Mouse (Mus musculus) ovary, postnatal 10 days (tissue): Measurements from ENCODE around the gene Aifm2.
A peak's percentile ranks its signal among the peaks of the same experiment; 100 is the strongest.

Experiments
- DNase-seq: peaks from one replicate; pipeline ENCODE4 v3.0.0; 2022; ENCODE audit warnings: low spot score

Aifm2 gene

DNA sequence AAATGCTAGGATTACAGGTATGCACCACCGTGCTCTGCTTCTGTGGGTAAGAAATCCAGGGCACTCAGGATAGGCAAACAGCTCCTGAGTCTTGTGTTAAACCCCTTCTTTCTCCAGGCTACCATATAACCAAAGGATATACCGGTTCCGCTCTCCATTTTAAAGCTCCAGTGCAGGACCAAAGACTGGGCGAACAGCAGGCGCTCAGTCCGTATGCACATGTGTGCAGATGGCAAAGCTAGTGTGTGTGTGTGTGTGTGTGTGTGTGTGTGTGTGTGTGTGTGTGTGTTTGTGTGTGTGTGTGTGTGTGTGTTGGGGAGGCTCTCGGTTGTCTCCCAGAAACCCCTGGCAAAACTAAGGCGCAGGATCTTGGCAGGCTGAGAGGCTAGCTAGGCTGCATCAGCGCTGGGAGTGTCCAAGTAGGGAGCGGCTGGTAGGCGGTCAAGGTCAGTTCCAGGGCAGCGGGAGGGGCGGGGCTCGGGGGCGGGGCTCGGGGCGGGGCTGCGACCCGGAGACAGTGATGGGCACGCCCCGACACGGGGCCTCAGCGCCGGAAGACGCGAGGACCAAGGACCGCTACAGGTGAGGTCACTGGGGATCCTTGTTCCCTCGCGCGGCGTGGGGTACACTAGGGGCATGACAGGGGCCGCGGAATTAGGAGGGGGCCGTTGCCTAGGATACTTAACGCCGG, at the start of gene Aifm2:
Aifm2 (plus strand) TSS at position 493 of the 691 bp plus-strand sequence.
- DNase-seq: peak; percentile 11

GRCm38 (mm10) chr10:61665651-61666050, 49.4 kb upstream of the Aifm2 start:
- no peak for DNase-seq

GRCm38 (mm10) chr10:61669289-61669688, 45.8 kb upstream of the Aifm2 start:
- no peak for DNase-seq

DNA sequence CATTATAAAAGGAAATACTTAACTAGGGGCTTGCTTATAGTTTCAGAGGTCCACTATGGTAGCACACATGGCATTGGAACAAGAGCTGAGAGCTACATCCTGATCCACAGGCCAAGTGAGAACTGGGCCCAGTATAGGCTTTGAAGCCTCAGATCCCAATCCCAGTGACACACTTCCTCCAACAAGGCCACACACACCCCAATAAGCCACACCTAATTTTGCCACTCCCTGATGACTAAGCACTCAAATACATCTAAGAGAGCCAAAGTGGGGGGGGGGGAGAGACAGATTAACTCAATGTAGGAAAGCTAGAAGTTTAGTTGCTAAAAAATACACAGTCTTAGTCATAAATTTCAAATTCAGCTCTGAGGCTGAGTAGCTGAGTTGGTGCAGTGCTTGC, 45.2 kb upstream of the Aifm2 start:
- no peak for DNase-seq

GRCm38 (mm10) chr10:61670758-61671157, 44.3 kb upstream of the Aifm2 start:
- no peak for DNase-seq

- no peak for DNase-seq
Measured at GRCm38 (mm10) chr10:61675935-61676334, 39.1 kb upstream of the Aifm2 start.

DNA sequence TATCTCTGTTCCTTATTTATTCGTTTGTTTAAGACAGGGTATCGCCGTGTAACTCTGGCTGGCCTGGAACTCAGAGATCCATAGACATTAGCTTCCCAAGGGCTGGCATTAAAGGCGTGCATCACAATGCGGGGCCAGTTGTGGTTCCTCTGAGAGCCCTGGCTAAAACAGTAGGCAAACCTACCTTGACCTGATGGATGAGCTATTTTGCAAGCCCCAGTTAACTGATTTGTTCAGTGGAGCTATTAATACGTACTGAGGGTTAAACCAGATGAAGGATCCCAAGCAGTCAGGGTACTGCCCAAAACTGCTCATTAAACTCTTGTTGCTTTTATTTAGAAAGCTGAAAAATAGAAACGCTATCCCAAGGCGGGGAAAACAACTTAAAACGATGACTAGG, 35.5 kb upstream of the Aifm2 start:
- DNase-seq: no peak

GRCm38 (mm10) chr10:61680015-61680913, 34.8 kb upstream of the Aifm2 start, which contains the start of gene Sar1a:
Gene Sar1a (plus strand): TSS chr10:61680299.
- peak; percentile 93 for DNase-seq

DNA sequence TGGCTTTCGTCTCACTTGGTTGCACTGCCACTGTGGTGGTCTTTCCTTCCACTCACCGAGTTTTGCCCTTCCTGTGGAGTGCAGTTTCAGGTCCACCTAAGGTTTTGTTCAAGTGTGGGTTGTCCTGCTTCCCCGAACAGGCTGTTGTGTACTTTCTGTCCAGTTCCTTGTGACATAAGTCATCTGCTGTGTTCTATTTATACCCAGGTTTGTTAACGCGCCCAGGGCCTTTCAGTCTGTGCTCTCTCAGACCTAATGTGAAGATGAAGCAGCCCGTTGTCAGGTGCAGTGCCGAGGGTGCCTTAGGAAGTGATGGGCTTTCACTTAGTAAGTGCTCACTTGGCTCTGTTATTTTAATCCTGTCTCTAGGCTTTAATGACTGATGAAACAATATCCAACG, 25.7 kb upstream of the Aifm2 start:
- no peak for DNase-seq

DNA sequence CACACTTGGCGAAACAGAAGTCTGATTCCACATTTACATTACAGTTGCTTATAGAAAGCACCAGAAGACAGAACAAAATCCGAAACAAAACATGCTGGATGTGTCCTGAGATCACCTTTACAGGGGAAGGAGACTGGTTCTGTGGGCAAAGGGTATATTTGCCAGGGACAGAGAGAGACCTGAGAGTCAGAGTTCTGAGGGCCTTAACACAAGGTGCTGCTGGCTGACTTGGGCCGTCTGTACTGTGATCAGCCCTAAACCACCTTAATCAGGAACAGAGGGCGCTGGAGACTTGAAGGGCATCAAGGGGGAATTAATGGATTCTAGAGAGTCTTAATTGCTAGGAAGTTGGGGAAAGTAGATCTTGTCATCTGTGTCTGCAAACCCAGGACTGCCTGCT, 21.5 kb upstream of the Aifm2 start:
- no peak for DNase-seq

- DNase-seq: peak; percentile 95
Measured at GRCm38 (mm10) chr10:61694870-61695670, 20.0 kb upstream of the Aifm2 start, which contains the start of gene Tysnd1. Gene Tysnd1 (plus strand): TSS chr10:61695514.

DNA sequence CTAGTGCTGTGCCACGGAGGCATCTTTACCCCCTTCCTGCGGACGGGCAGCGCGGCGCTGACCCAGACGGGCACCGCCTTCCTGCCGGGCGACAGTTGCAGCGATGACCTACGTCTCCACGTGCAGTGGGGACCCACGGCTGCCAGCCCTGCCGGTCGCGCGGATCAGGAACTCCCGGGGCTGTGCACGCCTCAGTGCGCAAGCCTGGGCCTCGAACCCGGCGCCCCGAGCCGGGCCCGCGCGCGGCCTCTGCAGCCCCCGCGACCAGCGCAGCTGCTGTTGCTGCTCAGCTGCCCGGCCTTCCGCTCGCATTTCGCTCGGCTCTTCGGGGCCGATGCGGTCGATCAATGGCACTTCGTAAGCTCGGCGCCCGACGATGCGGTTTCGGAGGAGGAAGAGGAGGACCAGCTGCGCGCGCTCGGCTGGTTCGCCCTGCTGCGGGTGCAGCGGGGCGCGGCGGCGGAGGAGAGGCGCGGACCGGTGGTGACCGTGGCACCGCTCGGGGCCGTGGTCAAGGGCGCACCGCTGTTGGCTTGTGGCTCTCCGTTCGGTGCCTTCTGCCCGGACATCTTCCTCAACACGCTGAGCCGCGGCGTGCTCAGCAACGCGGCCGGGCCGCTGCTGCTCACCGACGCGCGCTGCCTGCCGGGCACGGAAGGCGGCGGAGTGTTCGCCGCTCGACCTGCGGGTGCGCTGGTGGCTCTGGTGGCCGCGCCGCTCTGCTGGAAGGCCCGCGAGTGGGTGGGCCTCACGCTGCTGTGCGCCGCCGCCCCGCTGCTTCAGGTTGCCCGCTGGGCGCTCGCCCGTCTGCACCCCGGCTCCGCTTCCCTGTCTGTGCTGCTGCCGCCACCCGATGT, 19.1 kb upstream of the Aifm2 start:
- no peak for DNase-seq

DNA sequence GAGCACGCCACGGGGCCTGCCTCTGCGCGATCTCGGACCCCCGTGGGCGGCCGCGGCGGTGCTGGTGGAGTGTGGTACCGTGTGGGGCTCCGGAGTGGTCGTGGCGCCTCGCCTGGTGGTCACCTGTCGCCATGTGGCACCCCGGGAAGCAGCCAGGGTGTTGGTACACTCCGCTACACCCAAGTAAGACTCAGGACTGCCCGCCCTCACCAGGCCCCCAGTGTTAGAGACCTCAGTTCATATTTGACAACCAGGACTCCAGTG, 18.6 kb upstream of the Aifm2 start:
- DNase-seq: no peak

- DNase-seq: no peak
Measured at GRCm38 (mm10) chr10:61697028-61697427, 18.0 kb upstream of the Aifm2 start.

GRCm38 (mm10) chr10:61704663-61705062, 10.4 kb upstream of the Aifm2 start:
- DNase-seq: no peak

DNA sequence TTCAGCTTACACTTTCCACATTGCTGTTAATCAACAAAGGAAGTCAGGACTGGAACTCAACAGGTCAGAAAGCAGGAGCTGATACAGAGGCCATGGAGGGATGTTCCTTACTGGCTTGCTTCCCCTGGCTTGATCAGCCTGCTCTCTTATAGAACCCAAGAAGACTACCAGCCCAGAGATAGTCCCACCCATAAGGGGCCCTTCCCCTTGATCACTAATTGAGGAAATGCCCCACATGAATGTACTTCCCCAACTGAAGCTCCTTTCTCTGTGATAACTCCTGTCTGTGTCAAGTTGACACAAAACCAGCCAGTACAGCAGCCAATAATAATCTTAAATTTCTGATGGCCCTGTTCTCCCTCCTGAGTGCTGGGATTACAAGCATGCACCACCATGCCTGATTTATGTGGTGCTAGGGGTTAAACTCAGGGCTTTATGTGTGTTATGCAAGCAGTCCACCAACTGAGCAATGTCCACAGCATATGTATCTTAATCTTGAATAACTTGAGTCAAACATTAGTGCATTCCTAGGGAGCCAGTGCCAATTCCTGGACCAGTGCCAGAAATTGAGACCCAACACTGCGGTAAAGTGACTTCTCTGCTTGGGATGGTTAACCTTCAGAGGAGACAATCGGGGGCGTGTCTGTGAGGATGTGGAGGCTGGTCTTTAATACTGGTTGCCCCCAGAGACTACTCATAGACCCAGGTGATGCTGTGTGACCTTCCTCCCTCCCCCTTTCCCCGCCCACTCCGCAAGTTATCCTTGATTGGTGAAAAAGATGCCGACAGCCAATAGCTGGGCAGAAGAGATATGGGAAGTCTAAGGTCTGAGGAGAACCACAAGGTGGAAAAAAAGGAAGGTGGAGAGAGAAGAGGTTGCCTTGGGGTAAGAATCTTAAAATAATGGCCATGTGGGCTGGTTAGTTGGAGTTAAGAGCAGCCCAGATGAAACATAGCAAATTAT, 8.4 kb upstream of the Aifm2 start:
- no peak for DNase-seq

GRCm38 (mm10) chr10:61713601-61714000, 1.5 kb upstream of the Aifm2 start:
- no peak for DNase-seq

GRCm38 (mm10) chr10:61714146-61714545, 917 bp upstream of the Aifm2 start:
- no peak for DNase-seq

DNA sequence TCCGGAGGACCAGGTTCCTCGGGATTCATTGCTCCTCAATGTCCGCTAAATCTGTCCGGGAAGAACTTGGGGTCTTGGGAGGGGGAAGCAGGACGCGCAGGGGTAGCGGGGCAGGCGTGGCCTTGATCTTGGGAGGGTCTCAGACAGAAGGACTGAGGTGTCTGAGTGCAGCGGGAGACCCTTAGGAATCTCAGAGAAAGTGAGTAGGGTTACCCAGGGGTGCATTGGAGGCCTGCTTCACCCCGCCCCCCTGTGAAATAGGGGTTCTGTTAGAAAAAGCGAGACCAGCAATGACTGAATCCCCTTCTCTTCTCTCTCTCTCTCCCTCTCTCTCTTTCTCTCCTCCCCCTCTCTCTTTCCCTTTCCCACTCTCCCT, 387 bp downstream of the Aifm2 start:
- no peak for DNase-seq
